Mouse (Mus musculus): ENCODE results near the gene Hist1h1t.
A peak's percentile ranks its signal among the peaks of the same experiment; 100 is the strongest.
"Not testable (repeated sequence)": the region's sequence is repeated elsewhere in the genome, so short reads cannot be mapped to it uniquely, and the experiment has no call there.

Gene Hist1h1t

DNA sequence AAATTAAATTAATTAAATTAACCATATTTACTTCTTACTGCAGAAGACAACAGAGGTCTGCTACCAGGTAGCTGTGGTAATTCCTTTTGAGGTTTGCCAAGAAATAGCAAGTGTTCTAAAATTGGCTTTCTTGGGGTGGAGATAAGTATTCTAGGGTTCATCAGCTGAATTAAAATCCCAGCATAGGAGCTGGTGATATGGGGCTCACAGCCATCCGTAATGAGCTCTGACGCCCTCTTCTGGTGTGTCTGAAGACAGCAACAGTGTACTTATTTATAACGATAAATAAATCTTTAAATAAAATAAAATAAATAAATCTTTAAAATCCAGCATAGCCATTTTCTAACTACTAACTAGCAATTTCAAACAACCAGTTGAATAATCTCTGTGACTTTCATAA, 4.2 kb downstream of the Hist1h1t start:
- no peak for DNase-seq (ENCODE audit: low spot score)

DNA sequence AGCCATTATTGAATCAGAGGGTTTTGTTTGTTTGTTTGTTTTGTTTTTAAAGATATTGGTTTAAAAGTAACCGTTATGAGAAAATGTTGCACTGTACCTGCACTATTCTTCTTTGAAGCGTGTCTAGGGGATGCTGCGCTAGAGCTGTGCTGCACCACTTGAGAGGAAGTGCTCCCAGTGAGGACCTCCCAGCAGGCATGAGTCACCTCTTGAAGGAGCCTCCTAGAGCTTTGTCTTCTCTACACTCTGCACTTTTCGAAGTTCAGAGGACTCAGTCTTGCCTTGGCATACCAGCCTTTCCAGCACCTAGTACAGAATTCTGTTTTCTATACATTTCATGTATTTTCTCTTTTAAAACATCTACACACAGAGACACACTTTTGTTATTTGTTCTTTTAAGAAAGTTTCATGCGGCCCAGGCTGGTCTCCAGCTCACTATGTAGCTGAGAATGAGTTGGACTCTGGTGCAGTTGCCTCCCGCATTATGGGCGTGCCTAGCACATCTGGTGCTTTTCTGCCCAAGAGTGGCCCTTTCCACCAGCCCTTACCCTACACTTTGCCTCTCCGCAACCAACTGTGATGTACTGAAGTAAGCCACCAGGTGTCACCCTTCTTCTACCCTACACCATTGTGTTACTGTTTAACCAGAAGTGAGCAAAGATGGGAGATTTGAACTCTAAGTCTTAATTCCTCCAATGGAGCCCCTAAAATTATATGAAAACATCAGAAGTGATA, 5.3 kb downstream of the Hist1h1t start:
- DNase-seq (ENCODE audit: low spot score) = peak; percentile 84

DNA sequence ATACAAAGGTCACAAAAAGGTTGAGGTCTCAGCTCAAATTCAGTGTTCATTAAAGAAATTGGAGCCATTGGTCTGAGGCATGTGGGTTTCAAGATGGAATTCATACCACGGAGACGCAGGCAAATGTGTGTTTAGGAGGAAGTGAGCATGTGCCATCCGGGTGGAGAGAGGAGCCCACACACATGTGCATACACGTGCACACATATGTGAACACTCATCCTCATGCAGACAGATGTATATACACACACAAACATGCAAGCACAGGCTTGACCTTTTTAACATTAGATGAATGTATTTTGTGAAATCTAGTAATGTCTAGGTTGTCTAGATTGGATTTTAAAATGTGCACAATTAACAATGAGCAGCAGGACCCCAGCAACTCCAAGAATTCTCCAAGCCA, 6.6 kb downstream of the Hist1h1t start:
- DNase-seq (ENCODE audit: low spot score) = no peak

DNA sequence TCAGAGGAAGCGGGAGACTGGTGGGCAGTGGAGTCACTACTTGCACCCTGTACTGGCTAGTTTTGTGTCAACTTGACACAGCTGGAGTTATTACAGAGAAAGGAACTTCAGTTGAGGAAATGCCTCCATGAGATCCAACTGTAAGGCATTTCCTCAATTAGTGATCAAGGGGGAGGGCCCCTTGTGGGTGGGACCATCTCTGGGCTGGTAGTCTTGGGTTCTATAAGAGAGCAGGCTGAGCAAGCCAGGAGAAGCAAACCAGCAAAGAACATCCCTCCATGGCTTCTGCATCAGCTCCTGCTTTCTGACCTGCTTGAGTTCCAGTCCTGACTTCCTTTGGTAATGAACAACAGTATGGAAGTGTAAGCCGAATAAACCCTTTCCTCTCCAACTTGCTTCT, 7.2 kb downstream of the Hist1h1t start:
- DNase-seq (ENCODE audit: low spot score) = not testable (repeated sequence)

DNA sequence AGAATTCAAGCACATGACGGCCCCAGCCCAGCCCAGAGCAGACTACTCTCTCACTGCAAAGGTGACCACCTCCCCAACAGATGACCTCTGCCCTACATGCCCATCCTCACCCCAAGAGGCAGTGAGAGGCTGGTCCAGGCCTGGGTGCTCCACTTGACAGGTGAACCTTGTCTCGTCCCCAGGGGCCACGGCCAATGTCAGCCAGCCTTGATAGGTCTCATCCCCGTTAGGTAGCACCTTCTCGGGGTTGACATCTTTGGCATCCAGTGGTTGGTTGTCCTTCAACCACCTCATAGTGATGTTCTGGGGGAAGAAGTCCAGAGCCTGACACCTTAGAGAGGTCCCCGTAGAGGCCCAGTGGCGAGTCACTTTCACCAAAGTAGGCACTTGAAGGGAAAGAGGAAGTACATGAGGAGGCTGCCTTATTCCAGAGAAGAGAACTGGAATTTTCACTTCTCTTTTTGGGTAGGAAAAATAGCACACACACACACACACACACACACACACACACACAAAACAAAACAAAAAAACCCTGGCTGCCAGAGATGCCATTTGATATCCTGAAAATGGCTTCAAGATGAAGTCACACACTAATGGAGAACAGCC, 10.2 kb downstream of the Hist1h1t start:
- no peak for DNase-seq (ENCODE audit: low spot score)

DNA sequence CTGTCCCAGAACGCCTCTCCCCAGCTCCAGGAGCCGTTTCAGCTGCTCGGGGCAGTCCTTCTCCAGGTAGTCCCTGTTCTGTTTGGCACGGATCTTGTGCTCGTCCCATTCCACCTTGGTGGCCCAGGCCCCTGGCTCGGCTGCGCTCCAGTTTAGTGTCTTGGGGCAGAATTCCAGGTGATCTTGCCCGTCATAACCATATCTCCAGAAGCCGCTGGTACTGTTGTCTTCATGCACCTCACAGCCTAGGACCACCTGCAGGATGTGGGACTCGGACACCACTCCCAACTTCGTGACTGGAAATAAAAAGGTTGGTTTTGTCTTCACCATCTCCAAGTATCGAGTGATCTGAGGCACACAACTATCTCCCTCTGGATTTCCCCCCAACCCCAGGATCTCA, 11.2 kb downstream of the Hist1h1t start:
- no peak for DNase-seq (ENCODE audit: low spot score)

DNA sequence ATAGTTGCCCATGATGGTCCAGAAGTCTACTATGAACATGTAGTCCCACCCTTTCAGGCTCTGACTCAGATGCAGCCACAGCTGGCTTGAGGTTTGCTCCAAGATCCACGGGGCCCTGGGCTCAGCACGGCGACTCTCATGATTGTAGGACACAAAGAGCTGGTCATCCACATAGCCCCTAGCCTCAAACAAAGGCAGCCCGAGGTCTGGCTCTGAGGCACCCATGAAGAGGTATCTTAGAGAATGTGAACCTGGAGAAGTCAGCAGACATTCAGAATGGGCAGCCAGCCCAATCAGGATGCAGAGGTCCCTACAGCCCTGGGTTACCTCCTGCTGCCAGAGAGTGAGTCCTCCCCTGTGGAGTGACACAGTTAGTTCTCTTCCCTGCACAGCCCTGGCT, 12.4 kb downstream of the Hist1h1t start:
- no peak for DNase-seq (ENCODE audit: low spot score)

DNA sequence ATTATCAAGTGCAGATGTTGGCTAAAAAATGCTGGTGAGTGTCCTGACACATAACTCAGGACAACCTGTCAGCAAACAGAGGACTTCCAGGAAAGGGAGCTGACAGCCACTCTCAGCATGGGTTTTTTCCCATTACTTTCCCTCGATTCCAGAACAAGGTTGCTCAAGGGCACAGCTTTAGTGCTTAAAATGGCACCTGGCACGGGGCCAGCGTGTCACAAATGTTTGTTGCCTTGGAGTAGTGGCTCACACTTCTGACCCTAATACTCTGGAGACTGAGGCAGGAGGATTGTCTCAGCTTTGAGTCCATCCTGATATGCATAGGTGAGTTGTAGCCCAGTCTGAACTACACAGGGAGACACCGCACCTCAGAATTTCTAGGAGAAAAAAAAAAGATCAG, 13.0 kb downstream of the Hist1h1t start:
- DNase-seq (ENCODE audit: low spot score) = no peak

DNA sequence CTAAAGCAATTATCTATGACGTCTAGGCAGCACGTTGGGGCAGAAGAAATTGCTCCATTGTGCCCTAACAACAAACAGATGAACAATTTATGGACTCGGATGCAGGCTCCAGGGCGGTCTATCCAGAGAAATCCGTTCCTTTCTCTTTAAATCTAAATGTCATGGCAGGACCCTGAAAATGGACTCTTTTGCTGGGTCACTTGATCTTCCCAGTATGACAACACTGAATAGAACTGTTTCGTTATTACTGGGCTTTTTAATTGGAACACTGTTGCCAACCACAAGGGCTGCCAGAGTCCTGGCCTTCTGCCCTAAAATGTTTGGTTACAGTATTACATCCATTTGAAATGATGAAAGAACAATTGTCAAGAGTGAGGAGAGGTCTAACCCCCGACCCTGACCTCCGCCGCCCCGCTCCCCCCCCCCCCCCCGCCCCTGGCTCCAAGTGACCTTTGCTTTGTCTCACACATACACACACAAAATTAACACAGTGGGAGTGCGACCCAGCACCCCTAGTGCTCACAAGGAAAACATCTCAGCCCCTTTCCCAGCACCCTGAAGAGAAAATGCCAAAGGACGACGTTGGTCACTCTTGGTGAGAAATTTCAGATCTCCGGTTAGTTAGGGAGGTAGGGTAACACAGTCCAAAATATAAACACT, 14.2 kb downstream of the Hist1h1t start:
- no peak for DNase-seq (ENCODE audit: low spot score)

DNA sequence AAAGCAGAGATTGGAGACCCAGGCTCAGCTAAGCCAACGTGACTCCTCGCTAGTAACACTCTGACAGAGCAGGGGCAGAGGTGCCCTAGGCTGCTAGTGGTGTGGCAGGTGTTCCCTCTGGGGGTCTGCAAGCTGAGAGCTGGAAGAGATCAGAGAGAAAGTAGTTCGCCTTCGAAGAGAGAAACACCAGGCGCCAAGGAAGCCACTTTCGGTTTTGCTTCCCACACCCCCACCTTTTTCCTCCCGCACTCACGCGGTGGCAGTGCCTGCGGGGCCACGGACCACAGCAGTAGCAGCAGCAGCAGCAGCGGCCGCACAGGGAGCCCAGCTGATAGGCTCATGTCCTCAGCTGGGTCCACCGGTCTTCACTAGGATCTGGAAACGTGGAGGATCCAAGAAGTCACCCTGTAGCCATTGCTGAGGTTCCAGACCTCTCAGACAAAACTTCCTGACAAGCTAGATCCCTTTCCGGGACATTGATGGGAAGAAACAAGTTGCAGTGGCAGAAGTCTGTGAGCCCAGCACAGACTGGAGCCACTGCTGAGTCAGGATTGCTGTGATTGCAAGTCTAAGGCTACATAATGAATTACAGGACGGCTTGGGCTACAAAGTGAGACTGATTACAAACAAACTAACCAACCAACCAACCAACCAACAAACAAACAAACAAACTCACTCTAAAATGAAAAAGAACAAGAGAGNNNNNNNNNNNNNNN, 14.9 kb downstream of the Hist1h1t start, which contains the start of gene Hfe:
Gene Hfe, minus strand, starts transcription at position 481 of the 716 bp plus-strand sequence.
- no peak for DNase-seq (ENCODE audit: low spot score)

DNA sequence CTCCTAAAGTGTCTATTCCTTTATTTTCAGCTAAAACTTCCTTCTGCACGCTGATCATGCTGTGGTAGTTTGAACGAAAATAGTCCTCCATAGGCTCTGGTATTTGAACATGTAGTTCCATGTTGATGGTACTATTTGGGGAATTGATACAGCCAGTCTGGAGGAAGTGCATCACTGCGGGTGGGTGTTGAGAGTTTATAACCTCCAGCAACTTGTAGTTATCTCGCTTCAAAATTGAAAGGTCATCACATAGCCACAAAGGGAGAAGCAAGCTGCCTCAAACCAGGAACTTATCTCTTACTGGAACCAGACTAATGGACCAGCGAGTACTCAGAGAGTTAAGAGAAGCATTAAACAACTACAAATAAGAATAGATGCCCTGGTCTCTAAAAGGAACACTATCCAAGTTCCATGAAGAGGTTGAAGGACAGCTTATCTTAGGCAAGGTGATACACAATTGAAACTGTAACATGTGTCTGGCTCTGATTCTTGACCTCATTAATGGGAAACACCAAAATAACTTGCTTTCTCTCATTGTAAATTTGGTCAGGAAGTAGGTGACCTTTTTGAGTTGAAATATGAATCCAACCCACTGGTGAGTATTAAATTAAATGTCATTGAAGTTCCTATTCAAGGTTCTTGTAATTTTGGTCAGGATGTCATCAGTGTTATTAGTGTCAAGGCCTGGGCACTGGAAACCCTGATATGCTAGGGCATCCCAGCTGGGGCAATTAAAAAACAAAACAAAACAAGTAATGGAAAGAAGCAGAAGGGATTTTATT, 20.8 kb downstream of the Hist1h1t start:
- no peak for DNase-seq (ENCODE audit: low spot score)

DNA sequence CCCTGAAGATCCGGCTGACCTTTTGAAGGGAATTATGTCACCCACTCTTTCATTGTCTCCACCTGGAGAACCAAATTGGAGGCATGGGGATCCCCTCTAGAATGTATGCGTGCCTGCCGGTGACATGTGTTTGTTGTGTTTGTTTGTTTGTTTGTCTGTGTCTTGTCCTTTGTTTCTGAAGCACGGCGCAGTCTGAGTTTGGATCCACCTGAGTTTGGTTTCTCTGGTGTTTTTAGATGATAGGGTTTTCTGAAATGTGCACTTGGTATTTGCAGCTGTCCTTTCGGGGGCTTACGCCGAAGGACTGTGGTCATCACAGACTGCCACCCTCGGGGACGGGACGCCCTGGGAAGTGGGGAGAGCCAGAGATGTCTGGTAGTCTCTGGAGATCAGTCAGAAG, 21.6 kb downstream of the Hist1h1t start:
- no peak for DNase-seq (ENCODE audit: low spot score)

DNA sequence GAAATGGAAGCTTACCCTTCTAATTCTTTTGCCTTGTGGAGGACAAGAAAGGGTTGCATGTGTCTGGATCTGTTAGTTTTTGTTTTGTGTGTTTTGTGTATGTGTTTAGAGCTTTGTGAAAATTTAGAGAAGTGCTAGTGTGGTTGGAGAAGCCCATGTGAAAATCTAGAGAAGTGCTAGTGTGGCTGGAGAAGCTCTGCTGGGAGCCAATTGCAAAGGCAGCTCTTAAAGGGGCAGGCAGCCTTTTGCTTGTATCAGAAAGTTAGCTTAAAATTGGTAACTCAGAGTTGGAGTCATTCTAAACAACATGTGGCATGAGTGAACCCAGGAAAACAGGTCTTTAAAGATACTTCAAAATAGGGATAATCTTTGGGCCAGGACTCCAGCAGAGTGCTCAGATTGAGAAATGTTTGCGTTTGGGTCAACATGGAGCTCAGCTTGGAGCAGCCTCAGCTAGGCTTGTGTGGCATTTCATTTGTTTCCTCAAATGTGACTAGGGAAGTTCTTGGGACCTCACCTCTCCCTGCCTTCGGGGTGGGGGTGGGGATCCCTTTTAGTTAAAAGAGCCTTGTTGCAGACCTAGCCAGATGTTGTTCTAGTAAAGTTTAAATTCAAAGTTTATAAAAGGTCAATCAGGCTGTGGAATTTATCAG, 22.1 kb downstream of the Hist1h1t start:
- not testable (repeated sequence) for DNase-seq (ENCODE audit: low spot score)

DNA sequence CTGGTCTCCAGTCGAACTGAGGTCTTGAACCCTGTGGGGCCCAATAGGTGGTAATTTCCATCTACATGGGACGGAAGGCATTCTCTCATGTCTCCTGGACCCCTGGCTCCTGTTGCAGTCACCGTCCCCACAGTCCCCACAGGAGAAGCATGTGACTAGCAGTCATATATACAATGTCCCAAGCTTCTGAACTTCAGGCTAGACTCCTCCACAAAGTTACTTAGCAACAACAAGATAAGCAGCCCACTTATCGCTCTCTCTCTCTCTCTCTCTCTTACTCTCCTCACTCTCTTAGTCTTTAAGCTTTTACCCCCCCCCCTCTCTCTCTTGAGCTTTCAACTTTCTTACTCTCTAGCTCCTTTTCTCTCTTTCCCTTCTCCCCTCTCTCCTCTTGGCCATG, 28.6 kb downstream of the Hist1h1t start:
- DNase-seq (ENCODE audit: low spot score) = no peak

DNA sequence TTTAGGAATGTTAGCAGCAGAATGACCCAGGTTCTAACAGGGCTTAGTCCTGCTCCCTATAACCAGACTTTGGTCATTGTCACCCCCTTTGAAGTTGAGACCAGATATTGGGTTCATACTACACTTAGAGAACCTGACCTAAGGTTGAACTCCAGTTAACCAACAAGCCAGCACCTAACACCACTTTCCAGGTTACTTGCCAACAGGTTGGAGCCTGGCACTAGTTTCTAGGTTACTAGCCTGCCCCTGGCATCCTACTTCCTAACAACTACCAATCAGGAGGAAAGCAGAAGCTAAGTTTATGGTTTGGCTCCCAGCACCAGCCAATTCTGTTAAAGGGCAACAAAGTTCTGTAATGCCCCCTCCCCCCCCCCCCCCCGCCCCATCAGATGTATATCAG, 29.6 kb downstream of the Hist1h1t start:
- DNase-seq (ENCODE audit: low spot score) = no peak

DNA sequence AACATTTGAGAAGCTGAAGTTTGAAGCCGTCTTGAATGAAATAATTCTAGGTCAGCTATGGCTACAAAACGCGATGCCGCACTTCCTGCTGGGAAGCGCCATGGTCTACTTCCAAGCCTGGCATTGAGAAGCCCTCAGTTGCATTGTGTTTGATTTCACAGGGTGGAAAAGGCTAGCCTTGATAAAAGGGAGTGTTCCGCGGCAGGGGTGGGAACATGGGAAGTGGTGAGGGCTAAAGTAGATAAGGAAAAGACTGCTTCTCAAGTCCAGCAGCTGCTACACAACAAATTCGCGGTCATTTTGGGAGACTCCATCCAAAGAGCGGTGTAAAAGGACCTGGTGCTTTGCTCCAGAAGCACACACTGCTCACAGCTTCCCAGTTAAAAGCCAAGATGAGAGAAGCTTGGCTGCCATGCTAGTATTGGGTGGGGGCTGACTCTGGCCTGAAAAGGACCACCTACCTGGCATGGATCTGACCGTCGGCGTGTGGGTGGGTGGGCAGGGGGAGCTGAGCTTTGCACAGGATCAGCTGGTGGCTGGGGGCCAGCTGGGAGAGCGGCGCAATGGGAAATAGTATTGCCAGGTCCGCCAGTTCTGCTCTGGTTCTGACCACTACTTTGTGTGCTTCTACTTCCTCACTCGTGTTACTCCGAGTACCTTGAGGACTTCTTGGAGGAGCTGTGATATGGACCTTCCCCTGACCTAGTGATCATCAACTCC, 33.0 kb downstream of the Hist1h1t start:
- DNase-seq (ENCODE audit: low spot score) = no peak

DNA sequence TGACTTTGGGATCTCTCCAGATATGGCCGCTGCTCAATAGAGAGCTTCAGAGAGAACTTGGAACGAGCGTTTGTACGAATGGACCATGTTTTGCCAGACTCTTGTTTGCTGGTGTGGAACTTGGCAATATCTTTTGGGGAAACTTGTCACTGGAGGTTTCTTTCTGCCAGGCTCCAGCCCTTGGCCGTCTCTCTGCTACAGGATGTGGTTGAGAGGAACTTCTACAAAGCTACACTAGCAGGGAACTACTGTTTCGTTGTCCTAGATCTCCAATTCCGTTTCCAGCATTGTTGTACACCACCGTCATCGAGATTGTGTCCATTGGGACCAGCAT, 33.5 kb downstream of the Hist1h1t start:
- no peak for DNase-seq (ENCODE audit: low spot score)

DNA sequence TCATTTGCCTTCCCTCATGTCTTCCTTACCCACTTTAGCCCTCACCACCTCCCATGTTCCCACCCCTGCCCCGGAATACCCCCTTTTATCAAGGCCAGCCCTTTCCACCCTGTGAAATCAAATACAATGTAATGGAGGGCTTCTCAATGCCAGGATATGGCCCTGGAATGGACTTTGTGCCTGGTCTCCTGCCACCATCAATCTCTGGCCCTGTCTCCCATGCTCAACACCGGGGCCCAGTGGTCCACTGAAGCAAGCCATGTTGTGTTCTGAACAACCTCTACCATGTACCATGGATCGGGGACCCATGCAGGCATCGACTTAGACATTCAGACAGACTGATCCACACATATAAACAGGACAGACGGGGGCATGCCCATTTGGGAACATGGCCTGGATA, 34.1 kb downstream of the Hist1h1t start:
- DNase-seq (ENCODE audit: low spot score) = no peak

DNA sequence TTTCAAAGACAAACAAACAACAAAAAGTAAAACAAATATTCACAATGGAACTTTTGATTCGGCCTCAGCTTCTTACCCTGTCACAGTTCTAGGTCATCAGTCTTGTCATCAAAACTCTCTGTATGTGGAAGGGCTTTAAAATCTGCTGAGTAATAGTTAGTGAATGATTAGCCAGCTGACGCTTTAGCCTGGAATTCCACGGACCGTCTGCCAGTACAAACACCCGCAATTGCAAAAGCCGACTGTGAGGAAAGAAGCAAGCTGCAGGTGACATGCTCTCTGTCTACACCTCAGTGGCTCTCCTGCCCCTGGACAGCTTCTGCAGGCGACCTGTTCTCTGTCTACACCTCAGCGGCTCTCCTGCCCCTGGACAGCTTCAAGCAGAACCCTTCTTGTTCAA, 34.9 kb downstream of the Hist1h1t start:
- DNase-seq (ENCODE audit: low spot score) = no peak

DNA sequence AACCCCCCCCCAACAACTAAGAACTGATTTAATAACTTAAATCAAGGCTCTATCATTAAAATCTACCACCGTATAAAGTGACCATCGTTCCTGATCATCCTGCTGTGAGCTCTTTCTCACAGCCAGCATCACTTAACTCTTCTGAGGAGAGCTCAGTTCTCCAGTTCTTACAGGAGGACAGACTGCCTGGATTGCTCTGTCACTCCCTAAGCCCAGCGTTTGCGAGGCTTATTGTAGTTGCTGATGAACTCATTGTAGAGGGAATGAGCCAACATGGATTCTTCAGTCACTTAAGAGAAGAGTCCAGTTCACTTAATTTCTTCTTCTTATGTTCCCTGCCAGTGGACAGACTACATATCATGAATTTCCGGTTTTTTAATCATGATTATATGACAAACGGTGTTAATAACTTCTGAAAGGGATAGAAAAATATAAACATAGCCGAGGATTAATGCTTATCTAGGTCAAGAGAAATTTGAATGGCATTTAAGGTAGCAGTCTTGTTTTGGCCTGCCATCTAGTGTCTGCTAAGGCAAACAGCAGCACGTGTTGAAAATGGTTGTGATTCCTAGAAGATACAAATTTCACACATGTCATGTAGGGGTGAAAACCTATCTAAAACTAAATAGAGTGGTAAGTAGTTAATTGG, 36.7 kb downstream of the Hist1h1t start:
- no peak for DNase-seq (ENCODE audit: low spot score)
